Mouse (Mus musculus) neural tube, embryonic 10.5 days (tissue): ENCODE data around the gene Nrp2.

Source experiments
- DNase-seq: peaks from one replicate; pipeline ENCODE4 v3.0.0-alpha.2; 2017; ENCODE audit warnings: low spot score; ENCODE audit errors: extremely low spot score

Gene Nrp2

GRCm38 (mm10) chr1:62853362-62853761, 150.3 kb downstream of the Nrp2 start:
- no peak for DNase-seq

GRCm38 (mm10) chr1:62853996-62854395, 150.9 kb downstream of the Nrp2 start:
- no peak for DNase-seq

- no peak for DNase-seq
These were observed 156.0 kb downstream of the Nrp2 start for GRCm38 (mm10) chr1:62859098-62859497.

GRCm38 (mm10) chr1:62859556-62860300, 156.6 kb downstream of the Nrp2 start:
- no peak for DNase-seq

GRCm38 (mm10) chr1:62860327-62860726, 157.2 kb downstream of the Nrp2 start:
- no peak for DNase-seq

- DNase-seq: no peak
These were observed 157.7 kb downstream of the Nrp2 start for GRCm38 (mm10) chr1:62860788-62861187.
